Mouse (Mus musculus): ENCODE measurements around the gene Slc35g2. TPM values are rescaled to one million over a fixed set of nuclear protein-coding genes. Genes with fewer than 3 reads are reported as not detected.
A peak's percentile ranks its signal among the peaks of the same experiment; 100 is the strongest.

Gene Slc35g2
- total RNA-seq (2014; fragmentation: Nextera tagmentation) (not detected in 2 replicates), total RNA-seq (2017) (4.1 TPM in 1 of 2 replicates, not detected in the other)

GRCm38 (mm10) chr9:100570626-100571233 lies at the start of gene Slc35g2:
Gene Slc35g2, minus strand, starts transcription at chr9:100571090.
- ATAC-seq (replicated peaks; ENCODE audit: poor library complexity, severe bottlenecking) = peak; percentile 58

- no peak for ATAC-seq (replicated peaks; ENCODE audit: poor library complexity, severe bottlenecking)
These were observed 46.1 kb upstream of the Slc35g2 start for GRCm38 (mm10) chr9:100616947-100617346.

- no peak for ATAC-seq (replicated peaks; ENCODE audit: poor library complexity, severe bottlenecking)
These were observed 42.7 kb upstream of the Slc35g2 start for GRCm38 (mm10) chr9:100613501-100614071.

GRCm38 (mm10) chr9:100605985-100606554 lies 35.2 kb upstream of the Slc35g2 start:
- 0 out of 2 replicates have a peak, but pooled peaks have one; percentile 53 for ATAC-seq (replicated peaks; ENCODE audit: poor library complexity, severe bottlenecking)

- ATAC-seq (replicated peaks; ENCODE audit: poor library complexity, severe bottlenecking) = no peak
These were observed 34.6 kb upstream of the Slc35g2 start for GRCm38 (mm10) chr9:100605522-100605921.

- no peak for ATAC-seq (replicated peaks; ENCODE audit: poor library complexity, severe bottlenecking)
These were observed 32.3 kb upstream of the Slc35g2 start for GRCm38 (mm10) chr9:100603156-100603555.

- ATAC-seq (replicated peaks; ENCODE audit: poor library complexity, severe bottlenecking) = no peak
These were observed 31.2 kb upstream of the Slc35g2 start for GRCm38 (mm10) chr9:100602130-100602529.

GRCm38 (mm10) chr9:100599761-100600328 lies 29.0 kb upstream of the Slc35g2 start:
- ATAC-seq (replicated peaks; ENCODE audit: poor library complexity, severe bottlenecking) = no peak

- ATAC-seq (replicated peaks; ENCODE audit: poor library complexity, severe bottlenecking) = no peak
These were observed 26.7 kb upstream of the Slc35g2 start, which contains the start of gene Stag1 for GRCm38 (mm10) chr9:100597546-100597945. Gene Stag1, plus strand, starts transcription at chr9:100597798.

- ATAC-seq (replicated peaks; ENCODE audit: poor library complexity, severe bottlenecking) = no peak
These were observed 25.4 kb upstream of the Slc35g2 start for GRCm38 (mm10) chr9:100596317-100596716.

GRCm38 (mm10) chr9:100590462-100590861 lies 19.6 kb upstream of the Slc35g2 start:
- ATAC-seq (replicated peaks; ENCODE audit: poor library complexity, severe bottlenecking) = no peak

- ATAC-seq (replicated peaks; ENCODE audit: poor library complexity, severe bottlenecking) = no peak
These were observed 13.1 kb upstream of the Slc35g2 start for GRCm38 (mm10) chr9:100584031-100584430.

GRCm38 (mm10) chr9:100582883-100583575 lies 12.1 kb upstream of the Slc35g2 start:
- ATAC-seq (replicated peaks; ENCODE audit: poor library complexity, severe bottlenecking) = no peak

GRCm38 (mm10) chr9:100581543-100582492 lies 10.9 kb upstream of the Slc35g2 start:
- no peak for ATAC-seq (replicated peaks; ENCODE audit: poor library complexity, severe bottlenecking)

GRCm38 (mm10) chr9:100580196-100580740 lies 9.4 kb upstream of the Slc35g2 start:
- ATAC-seq (replicated peaks; ENCODE audit: poor library complexity, severe bottlenecking) = no peak

- ATAC-seq (replicated peaks; ENCODE audit: poor library complexity, severe bottlenecking) = no peak
These were observed 3.1 kb upstream of the Slc35g2 start for GRCm38 (mm10) chr9:100573942-100574341.

GRCm38 (mm10) chr9:100573300-100573699 lies 2.4 kb upstream of the Slc35g2 start:
- no peak for ATAC-seq (replicated peaks; ENCODE audit: poor library complexity, severe bottlenecking)

GRCm38 (mm10) chr9:100571511-100571910 lies 621 bp upstream of the Slc35g2 start:
- no peak for ATAC-seq (replicated peaks; ENCODE audit: poor library complexity, severe bottlenecking)

Measured in granulocyte monocyte progenitor cell, adult 5-6 weeks (primary cell).